Mouse (Mus musculus) adrenal gland, postnatal 10 days (tissue): ENCODE data around the gene Slc28a3. TPM values are rescaled to one million over a fixed set of nuclear protein-coding genes. Genes with fewer than 3 reads are reported as not detected.
A peak's percentile ranks its signal among the peaks of the same experiment; 100 is the strongest.

Experiments used
- DNase-seq: peaks from one replicate; pipeline ENCODE4 v3.0.0; 2021; ENCODE audit warnings: mixed read lengths
- total RNA-seq, 2 experiments: library from RNA; stranded (reverse); gene quantifications; 2 replicates each; pipeline ENCODE4 v1.2.3; 2021

Gene Slc28a3
- total RNA-seq, 2 experiments from 2014 or later = not detected

DNA sequence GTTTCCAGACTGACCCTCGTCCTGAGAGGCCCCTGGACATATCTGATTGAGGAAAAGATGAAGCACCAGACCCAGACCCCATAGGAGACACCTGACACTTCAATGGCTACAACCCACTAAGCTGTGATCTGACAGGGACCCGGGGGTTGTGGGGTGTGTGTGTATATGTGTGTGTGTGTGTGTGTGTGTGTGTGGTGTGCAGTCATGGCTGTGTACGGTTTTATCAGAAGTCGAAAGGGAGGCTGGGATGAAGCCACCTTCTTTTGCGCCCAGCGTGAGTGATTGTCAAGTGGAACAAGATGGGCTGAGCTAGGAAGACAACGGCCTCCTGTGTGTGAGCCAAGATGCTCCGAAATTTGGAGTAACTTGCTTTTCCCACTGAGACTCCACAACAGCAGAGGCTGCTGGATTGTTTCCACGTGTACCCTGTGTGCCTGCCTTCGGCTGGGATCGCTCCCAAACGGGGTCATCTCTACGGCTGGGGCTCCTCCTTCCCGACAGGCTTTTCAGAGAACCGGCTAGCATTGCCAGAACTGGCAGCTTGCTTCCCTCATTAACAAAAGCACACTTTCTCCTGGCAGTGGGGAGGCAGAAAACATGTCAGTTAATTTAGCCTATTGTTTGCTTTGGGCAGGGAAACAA lies 50.1 kb downstream of the Slc28a3 start:
- DNase-seq = no peak

DNA sequence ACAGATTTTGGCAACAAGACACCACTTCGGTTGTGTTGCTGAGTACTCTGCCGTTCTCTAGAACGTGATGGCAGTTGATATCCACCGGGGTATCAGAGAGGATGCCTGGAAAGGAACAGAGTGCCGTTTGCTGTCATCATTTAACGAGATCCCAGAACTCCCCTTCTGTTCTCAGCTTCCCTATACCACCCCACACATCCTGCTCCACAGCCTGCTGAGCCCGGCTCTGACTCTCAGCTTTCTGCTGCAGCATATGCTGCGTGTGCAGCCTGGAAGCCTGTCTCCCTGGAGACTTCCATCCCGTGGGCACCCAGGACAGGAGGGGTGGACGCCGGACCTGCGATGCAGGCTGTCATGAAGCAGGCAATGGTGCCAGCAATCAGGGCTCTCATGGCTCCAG lies 52.5 kb downstream of the Slc28a3 start:
- DNase-seq = no peak

DNA sequence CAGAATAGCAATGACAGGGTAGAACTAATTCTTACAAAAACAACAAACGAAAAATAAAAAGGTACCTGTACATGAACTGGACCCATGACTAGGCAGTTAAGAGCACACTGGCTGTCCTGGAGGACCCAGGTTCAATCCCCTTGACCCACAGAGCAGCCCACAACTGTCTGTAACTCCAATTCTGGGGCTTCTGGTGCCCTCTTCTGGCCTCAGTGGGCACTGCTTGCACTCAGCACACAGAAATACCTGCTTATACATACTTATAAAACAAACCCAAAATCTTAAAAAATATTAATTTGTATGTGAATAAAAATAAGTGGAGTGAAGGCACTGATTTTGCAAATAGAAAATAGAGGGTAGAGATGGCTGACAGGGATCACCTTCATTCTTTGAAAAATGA lies 54.7 kb downstream of the Slc28a3 start:
- DNase-seq = peak; percentile 9

DNA sequence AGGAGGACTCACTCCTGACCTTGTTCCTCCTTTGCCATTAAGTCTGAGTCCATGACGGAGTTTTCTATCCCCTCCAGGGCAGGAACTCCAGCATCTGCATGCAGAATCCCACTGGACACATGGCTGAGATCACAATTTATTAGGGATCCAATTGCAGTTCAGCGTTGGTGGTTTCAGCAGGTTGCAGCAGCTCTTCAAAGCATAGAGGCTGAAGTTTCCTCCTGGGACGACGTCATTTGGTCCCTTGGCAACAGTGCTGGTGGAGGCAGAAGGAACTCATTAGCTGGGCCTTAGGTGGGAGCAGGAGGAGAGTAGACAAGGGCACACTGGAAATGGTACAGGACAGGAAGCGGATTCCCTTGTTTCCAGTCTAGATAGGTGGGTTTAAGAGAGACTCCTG lies 55.1 kb downstream of the Slc28a3 start:
- DNase-seq = no peak

DNA sequence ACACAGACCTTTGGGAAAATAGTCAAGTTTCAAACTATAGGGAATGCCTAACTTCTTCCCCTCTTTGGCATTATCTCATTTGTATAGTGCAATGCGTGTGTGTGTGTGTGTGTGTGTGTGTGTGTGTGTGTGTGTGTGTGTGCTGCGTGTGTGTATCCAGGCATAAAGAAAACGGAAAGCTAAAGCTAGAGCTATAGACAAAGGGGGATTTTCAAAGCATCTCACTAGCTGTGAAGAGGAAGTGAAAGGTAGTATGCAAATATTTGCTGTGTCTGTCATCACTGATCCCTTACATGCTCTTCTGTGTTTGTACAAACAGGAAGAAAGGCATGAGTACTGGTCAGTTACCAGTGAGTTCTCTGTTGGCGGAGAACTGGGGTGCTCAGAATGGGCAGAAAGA lies 58.8 kb downstream of the Slc28a3 start:
- no peak for DNase-seq

DNA sequence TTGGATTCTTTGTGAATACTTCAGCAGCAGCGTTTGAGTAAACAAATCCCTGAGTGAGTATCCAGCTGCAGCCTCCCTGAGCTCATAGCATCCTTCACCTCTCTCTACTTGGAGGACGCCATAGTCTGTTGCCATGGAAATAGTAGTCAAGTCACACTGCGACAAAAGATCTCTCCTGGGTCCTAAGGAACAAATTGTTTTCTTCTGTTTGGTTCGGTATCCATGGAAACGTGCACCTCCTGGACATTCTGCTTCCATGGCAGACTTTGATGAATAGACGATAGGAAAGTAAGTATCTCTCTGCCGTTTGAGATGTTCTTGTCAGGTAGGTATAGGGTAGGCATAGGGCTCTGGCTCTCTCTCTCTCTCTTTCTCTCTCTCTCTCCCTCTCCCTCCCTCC lies 63.1 kb downstream of the Slc28a3 start:
- DNase-seq = no peak

DNA sequence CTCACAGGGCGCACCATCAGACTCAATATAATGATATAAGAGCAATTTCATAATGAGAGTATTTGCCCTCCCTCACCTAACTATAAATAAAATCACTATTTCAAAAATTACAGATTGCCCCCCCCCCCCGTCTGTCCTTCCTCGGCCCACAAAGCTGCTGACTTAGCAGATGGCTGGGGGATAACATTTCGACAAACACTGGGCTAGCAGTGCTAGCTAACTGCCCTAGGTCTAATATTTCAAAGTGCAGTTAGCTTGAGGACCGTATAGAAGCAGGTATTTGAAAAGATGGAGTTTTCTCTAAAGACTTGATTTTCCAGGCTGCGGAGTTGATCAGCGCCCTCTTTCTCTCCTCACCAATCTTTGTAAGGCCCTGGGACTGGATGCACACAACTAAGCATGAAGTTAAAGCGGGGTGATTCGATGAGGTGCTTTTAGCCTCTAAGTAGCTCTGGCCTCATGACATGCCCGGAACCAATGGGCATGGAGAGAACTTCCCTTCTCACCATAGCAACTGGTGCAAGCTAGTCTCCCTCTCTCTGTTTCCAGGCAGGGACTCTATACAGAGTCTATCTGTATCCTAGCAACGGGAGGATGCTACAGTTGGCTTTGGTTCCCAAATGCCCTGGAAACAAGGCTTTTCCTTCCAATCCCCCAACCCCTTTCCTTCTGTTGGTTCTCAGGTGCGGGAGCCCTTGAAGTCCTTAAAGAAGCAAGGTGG lies 66.8 kb downstream of the Slc28a3 start:
- no peak for DNase-seq

DNA sequence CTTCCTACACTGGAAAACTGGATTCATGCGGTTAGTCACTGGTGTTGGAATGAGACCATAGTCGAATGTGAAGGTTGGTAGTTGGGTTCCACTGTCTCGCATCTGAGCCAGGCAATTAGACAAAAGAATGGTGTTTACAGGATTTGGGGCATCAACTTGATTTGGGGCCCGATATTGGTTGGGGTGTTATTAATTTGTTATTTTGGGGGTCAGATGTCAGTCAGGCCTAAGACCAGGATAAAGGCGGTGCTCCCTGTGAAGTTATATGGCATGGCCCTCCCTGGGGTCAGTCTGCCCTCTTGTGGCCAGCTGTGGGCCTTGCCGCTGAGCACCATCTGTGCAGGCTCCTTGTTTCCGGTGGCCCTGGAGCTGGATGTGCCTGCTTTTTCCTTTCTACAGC lies 67.6 kb downstream of the Slc28a3 start:
- DNase-seq = peak; percentile 90

DNA sequence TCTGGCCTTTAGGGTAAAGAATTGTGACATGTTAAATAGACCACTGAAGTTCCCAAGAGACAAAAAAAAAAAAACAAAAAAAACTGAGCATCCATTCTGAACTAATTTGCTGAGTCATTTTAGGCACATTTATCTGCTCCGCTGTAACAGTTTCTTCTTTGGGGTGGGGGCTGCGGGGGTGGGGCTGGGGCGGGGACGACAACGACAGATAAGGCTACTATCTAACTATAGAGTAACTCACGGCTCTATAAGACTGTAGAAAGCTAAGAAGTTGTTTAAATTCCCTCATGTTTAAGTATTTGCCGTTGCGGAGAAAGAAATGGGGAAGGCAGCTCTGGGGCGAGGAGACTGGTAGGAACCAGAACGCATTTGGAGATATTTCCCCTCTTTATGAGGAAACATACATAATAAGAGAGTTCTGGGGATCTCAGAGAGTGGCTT lies 68.1 kb downstream of the Slc28a3 start:
- no peak for DNase-seq

DNA sequence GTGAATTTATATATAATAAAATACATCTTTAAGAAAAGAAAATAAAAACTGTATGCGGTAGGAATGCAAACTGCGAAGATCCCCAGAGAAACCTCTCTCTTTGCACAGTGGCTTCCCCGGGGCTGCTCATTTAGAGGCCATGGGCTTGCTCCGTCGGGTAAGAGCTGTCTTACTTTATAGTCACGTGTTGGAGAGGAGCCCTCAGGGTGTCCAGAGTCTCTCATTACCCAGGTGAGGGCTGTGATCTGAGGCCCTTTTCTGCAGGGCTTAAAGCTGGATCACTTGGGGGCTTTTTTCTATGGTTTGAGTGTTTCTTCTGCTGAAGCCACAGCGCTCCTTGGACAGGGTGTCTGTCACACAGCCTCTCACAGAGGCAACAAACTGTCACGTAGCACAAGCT lies 68.5 kb downstream of the Slc28a3 start:
- DNase-seq = no peak

DNA sequence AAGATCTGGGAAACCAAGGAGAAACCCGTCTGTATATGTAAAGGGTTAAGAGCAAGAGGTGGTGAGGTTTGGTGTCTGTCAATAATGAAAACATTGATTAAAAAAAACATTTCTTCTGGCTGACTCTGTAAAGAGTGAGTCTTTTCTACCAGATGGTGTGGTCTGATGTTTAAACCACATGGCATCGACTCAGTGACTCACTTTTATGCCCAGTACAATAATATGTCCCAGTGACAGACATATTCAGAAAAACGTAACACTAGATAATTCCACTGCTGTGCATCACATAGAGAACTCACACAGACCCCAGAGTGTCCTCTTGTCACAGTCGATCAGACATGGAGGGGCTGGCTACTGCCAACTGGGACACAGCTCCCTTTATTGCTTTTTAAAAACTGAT lies 69.1 kb downstream of the Slc28a3 start:
- no peak for DNase-seq

DNA sequence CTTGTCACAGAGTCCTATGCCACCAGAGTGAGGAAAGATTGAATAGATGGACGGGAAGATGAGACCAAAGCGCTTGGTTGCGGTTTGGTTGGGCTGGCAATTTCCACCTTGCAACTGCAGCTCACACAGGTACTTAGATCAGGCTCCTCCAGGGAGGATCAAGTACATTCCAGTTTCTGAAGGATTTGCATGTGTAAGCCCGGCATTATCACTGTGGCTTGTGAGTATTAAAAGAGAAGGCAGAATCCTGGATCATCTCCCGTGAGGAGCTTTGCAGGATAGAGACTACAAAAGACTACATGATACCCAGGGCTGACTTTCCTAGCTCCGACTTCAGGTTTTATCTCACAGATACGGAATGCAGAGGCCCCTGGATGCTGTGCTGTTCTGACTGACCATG lies 71.7 kb downstream of the Slc28a3 start:
- DNase-seq = no peak

DNA sequence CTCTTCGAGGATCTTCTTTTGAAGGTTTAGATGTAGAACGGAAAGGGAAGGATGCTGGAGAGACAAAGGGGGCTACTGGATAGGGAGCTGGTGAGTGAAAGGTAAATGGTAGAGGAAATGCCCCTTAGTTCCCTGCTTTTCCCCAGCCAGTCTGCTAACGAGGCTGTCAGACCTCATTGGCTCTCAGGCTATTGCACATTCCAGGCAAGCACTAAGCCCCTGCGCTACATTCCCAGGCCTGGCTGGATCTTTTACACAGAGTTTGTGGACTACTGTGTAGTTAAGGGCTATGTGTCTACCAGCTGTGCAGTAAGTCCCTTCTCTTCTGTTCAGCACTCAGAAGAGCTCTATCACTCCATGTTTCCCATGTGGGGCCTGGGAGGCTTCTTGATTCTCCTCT lies 72.3 kb downstream of the Slc28a3 start:
- DNase-seq = no peak

DNA sequence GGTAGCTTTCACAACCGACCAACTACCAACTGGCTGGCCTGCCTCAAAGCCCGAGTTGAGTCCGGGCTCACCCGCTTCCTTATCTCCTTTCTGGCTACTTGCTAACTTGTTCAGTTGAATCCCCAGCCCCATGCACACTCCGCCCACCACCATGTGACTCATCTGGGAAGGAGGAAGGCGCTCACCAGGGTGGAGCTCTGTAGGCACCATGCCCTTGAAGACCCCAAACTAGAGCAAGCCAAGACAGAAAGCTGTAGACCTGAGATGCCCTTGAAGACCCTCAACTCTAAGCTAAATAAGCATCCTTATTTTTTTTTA lies 72.8 kb downstream of the Slc28a3 start:
- DNase-seq = no peak

DNA sequence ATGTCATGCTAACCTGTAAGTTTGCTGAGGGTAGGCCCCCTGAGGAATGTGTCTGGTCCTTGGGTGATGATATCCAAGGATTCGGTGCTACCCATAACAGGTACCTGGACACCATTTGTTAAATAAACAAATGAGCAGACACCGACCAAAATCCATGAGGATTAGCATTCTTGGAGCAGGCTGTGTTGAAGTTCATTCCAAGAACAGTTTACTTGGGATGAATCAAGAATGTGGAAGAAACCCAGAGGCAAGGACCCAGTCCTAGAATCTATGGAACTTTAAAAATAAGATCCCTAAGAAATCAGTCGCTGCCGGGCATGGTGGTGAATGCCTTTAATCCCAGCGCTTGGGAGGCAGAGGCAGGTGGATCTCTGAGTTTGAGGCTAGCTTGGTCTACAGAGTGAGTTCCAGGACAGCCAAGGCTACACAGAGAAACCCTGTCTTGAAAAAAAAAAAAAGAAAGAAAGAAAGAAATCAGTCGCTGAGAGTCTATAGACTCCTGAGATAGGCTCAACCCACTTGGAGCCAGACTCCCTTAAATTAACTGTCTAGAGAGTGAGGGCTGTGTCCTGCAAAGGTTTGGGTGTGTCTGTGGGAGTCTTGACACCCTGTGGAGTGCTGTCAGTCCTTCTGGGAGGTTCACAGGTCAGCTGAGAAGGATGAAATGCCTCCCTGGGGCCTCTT lies 73.3 kb downstream of the Slc28a3 start:
- DNase-seq = no peak

DNA sequence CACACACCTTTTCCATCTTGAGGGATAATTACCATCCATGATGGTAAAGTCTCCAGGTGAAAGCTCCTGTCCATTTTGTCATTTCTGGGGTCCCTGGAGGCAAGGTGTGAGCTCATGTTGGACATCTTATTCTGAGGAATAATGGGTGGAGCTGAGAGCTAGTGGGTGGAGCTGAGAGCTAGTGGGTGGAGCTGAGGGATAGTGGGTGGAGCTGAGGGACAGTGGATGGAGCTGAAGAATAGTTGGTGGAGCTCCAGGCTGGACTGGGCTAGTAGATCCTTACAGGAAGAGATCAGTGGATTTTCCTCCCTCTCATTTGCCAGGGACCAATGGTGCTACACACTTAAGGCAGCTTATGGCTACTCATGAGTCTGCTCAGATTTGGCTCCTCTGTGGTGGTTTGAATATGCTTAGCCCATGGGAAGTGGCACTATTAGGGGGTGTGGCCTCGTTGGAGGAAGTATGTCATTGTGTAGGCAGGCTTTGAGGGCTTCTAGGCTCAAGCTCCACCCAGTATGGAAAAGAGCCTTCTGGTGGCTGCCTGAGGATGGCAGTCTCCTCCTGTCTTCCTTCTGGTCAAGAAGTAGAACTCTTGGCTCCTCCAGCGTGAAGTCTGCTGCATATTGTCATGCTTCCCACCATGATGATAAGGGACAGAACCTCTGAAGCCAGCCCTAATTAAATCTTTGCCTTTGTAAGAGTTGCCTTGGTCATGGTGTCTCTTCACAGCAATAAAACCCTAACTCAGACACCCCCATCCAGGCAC lies 74.0 kb downstream of the Slc28a3 start:
- no peak for DNase-seq

DNA sequence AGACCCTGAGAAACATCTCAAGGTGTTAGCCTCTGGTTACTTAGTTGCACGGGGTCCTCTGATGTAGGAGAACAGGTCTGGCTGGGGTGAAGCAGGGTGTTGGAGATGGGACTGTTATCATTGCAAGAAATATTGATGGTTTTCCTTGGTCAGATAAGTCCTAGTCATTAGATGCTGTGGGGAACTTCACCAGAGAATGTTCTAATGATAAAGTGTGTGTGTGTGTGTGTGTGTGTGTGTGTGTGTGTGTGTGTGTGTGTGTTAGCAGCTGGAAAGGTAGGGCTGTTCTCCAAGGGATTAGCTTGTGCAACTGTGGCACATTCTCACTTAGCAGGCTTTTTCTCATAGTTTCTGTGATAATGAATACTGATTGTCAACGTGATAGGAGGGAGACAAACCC lies 75.4 kb downstream of the Slc28a3 start:
- DNase-seq = no peak

DNA sequence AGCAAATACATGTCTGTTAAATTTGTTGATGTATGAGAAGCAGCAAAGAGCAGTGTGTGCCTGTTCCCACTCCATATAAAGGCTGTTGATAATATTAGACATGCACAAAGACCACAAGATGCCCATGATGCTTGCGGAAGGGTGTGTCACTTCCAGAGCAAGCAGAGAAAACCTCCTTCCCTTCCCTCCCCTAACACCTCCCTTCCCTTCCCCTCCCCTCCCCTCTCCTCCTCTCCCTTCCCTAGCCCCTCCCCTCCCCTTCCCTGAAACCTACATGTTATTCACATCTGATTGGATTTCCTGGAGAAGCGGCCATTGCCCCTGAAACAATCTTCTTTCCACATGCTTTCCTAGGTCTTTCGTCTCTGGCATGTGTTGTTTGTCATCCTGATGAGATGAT lies 75.8 kb downstream of the Slc28a3 start:
- no peak for DNase-seq

DNA sequence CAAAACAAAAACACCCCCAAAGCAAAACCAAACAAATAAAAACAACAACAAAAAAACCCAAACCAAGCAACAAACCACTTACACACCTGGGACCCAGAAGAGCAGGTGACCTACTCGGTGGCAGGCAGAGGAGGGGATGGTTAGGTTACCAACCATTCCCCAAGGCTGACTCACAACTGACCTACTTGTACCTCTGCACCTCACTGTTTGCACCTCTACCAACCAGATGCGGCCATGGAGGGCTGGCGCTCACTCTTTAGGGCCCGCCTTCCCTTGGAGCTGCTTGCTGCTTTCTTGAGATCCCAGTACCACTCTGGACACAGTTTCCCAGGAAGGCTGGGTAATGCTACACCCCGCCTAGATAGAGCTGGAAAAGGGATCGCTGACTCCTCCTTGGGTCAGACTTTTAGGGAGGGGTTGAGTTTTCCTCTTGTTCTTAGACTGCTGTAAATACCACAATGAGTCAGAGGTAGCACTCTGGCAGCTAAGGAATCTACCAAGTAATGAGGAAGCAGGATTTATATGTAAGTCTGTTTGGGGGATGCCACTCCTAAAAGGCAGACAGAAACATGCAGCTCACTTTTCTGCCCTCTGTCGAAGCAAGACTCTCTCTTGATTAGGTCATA lies 76.3 kb downstream of the Slc28a3 start:
- DNase-seq = no peak

DNA sequence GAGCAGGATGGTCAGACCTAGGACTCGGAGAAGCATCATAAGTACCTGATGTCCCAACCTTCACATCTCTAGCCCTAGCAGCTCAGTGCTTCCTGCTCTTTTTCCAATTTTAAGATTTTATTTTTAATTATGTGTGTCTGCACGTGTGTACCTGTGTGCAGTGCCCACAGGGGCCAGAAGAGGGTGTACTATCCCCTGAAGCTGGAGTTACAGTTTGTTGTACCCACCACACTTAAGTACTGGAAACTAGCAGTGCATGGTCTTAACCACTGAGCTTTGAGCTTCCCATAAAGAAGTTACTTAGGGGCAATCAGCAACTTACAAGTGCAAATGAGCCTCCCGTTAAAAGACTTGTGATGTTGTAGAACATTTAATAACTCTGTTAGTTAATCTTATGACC lies 86.1 kb downstream of the Slc28a3 start:
- DNase-seq = no peak

DNA sequence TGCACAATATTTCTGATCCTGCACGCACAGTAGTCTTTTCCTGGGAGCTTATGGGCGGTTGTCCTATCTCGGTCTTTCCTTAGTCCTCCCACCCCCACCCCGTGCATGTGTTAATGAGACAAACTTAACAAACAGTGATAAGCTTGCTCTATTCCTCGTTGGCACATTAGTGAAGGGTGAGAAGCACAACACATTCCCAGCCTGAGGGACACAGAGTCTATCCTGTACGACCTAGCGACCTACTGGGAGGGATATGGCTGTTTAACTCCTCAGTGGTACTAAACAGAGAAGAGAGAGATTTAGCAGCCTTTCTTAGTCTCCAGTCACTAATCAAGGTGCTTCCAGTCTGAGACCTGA lies 86.9 kb downstream of the Slc28a3 start:
- no peak for DNase-seq

DNA sequence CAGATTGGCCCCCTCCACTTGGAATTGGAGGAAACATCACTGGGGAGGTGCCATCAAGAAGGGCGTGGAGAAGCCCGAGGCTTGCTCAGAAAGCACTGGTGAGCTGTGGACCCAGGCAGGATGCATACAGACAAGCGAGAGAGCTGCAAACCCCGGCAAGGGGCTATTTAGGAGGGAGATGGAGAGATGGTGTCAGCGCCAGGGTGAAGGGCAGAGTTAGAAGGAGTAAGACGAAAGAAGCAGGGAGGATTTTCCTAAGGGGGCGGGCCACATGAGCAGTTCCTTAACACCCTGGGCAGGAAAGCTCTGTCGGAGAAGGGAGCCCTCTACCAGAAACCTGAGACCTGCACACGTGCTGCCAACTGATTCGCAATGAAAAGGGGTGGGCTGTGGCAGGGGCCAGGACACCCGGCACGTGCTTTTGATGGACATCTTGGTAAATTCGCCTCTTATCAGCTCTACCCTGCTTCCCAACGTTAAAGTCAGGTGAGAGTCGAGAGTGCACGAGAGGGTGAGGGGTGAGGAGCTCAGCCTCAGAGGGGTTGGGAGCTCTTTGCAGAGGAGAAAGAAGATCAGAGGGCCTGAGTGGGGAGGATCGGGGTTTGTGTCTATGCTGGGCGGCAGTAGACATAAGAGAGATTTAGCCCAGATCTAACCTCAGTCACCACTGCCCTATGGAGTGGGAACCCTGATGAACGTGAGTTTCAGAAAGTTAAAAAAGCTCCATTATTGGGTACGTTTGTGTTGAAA lies 87.5 kb downstream of the Slc28a3 start:
- DNase-seq = no peak
